Mouse (Mus musculus) midbrain, embryonic 16.5 days (tissue): ENCODE results near the gene Fto. TPM values are rescaled to one million over a fixed set of nuclear protein-coding genes. Genes with fewer than 3 reads are reported as not detected.
A peak's percentile ranks its signal among the peaks of the same experiment; 100 is the strongest.

Source experiments
- ATAC-seq: fragments of 200-750 bp; cut with Nextera tagmentation; 2 replicates; pipeline ENCODE4 v1.8.0; 2017; ENCODE audit warnings: moderate TSS enrichment
- H3K27ac ChIP-seq: fragments of 300-500 bp; sonication (generic); 2 replicates; pipeline ENCODE4 v1.5.1; 2014; ENCODE audit warnings: mild to moderate bottlenecking, low read length, mixed read lengths
- H3K27me3 ChIP-seq: fragments of 300-500 bp; sonication (generic); 2 replicates; pipeline ENCODE4 v1.6.1; 2014; ENCODE audit warnings: low read depth, low read length, mixed read lengths; ENCODE audit not compliant: control insufficient read depth, insufficient read depth
- H3K36me3 ChIP-seq: fragments of 300-500 bp; sonication (generic); 2 replicates; pipeline ENCODE4 v1.6.1; 2014; ENCODE audit warnings: mild to moderate bottlenecking, low read length, moderate library complexity, mixed read lengths; ENCODE audit not compliant: control insufficient read depth, insufficient read depth
- H3K4me1 ChIP-seq: fragments of 300-500 bp; sonication (generic); 2 replicates; pipeline ENCODE4 v1.6.1; 2014; ENCODE audit warnings: mild to moderate bottlenecking, low read length, mixed read lengths; ENCODE audit not compliant: control insufficient read depth, insufficient read depth
- H3K4me2 ChIP-seq: fragments of 300-500 bp; sonication (generic); 2 replicates; pipeline ENCODE4 v1.6.1; 2014; ENCODE audit warnings: mild to moderate bottlenecking, low read length, mixed read lengths
- H3K4me3 ChIP-seq: fragments of 300-500 bp; sonication (generic); 2 replicates; pipeline ENCODE4 v1.5.1; 2014; ENCODE audit warnings: low read depth, mild to moderate bottlenecking, low read length, moderate library complexity, mixed read lengths
- H3K9ac ChIP-seq: fragments of 300-500 bp; sonication (generic); 2 replicates; pipeline ENCODE4 v1.6.1; 2014; ENCODE audit warnings: low read depth, low read length, mixed read lengths
- H3K9me3 ChIP-seq: fragments of 300-500 bp; sonication (generic); replicated peaks from 2 replicates; pipeline ENCODE4 v1.6.1; 2014; ENCODE audit warnings: mild to moderate bottlenecking, low read length, mixed read lengths; ENCODE audit not compliant: control insufficient read depth, poor library complexity, severe bottlenecking
- whole genome bisulfite sequencing: fragments of 180-500 bp; shearing (Covaris S2); extraction: QIAGEN DNeasy Blood & Tissue Kit; methylation state at CpG from one replicate; pipeline ENCODE4 v1.1.7; 2014; 5-methylcytosine and 5-hydroxymethylcytosine counted together
- polyA plus RNA-seq: library from polyadenylated mRNA; unstranded; fragments of >200 nt; fragmentation: Nextera tagmentation; extraction: Ambion mirVana; gene quantifications from 2 replicates; pipeline ENCODE4 v1.2.1, GENCODE M21; 2015

Fto gene
- 171 and 177 TPM in 2 replicates for polyA plus RNA-seq

GRCm38 (mm10) chr8:91312835-91313832 is at the start of gene Fto, which contains the start of gene Rpgrip1l:
TSS of gene Fto (plus strand) at chr8:91313525.
TSS of gene Rpgrip1l (minus strand) at chr8:91313262.
- peak within 1 kb of the TSS; percentile 91 for H3K4me2 ChIP-seq
- no peaks in the 10 kb centered on the region for H3K9me3 ChIP-seq
- H3K36me3 ChIP-seq: no peaks in the 10 kb centered on the region
- no peaks in the 10 kb centered on the region for H3K27me3 ChIP-seq
- peaks cover 29% of the 10 kb centered on the region for H3K4me1 ChIP-seq
- 1% methylated on average over 59 of the region's 59 CpGs for WGBS
- peak within 1 kb of the TSS; percentile 80 for H3K4me3 ChIP-seq
- H3K27ac ChIP-seq: peak within 1 kb of the TSS; percentile 89
- peak within 1 kb of the TSS; percentile 94 for H3K9ac ChIP-seq
- ATAC-seq: peak; percentile 100

- no peaks in the 10 kb centered on the region for H3K9me3 ChIP-seq
- ATAC-seq: no peak
- no peak overlapping the region for H3K9ac ChIP-seq
- no peak overlapping the region for H3K4me2 ChIP-seq
- peaks cover 7% of the 10 kb centered on the region for H3K36me3 ChIP-seq
- no peaks in the 10 kb centered on the region for H3K27me3 ChIP-seq
- 84% methylated on average over 3 of the region's 3 CpGs for WGBS
- no peak overlapping the region for H3K4me3 ChIP-seq
- no peaks in the 10 kb centered on the region for H3K4me1 ChIP-seq
- H3K27ac ChIP-seq: no peak overlapping the region
These were observed 49.4 kb upstream of the Fto start for GRCm38 (mm10) chr8:91263939-91264338.

GRCm38 (mm10) chr8:91264564-91264963 is 48.8 kb upstream of the Fto start:
- H3K27ac ChIP-seq: no peak overlapping the region
- peaks cover 8% of the 10 kb centered on the region for H3K36me3 ChIP-seq
- no peaks in the 10 kb centered on the region for H3K27me3 ChIP-seq
- H3K4me1 ChIP-seq: no peaks in the 10 kb centered on the region
- no peak overlapping the region for H3K4me3 ChIP-seq
- no peak for ATAC-seq
- no peaks in the 10 kb centered on the region for H3K9me3 ChIP-seq
- no peak overlapping the region for H3K4me2 ChIP-seq
- no peak overlapping the region for H3K9ac ChIP-seq

- Histone ChIP-seq H3K36me3 (peaks cover 14% of the 10 kb centered on the region), H3K27me3 (no peaks in the 10 kb centered on the region), H3K4me1 (no peaks in the 10 kb centered on the region), H3K9ac (no peak overlapping the region), H3K4me3 (no peak overlapping the region), H3K9me3 (no peaks in the 10 kb centered on the region), H3K4me2 (no peak overlapping the region), H3K27ac (no peak overlapping the region)
- no peak for ATAC-seq
- WGBS: 83% methylated on average over 2 of the region's 2 CpGs
These were observed 43.9 kb upstream of the Fto start for GRCm38 (mm10) chr8:91269374-91269958.

- H3K27me3 ChIP-seq: no peaks in the 10 kb centered on the region
- peaks cover 10% of the 10 kb centered on the region for H3K36me3 ChIP-seq
- WGBS: 92% methylated on average over 5 of the region's 5 CpGs
- H3K27ac ChIP-seq: no peak overlapping the region
- H3K4me2 ChIP-seq: no peak overlapping the region
- no peak overlapping the region for H3K9ac ChIP-seq
- 0 out of 2 replicates have a peak, but pooled peaks cover 3% of the 10 kb centered on the region for H3K4me1 ChIP-seq
- H3K9me3 ChIP-seq: no peaks in the 10 kb centered on the region
- ATAC-seq: no peak
- H3K4me3 ChIP-seq: no peak overlapping the region
These were observed 39.8 kb upstream of the Fto start for GRCm38 (mm10) chr8:91273493-91273892.

GRCm38 (mm10) chr8:91276337-91276736 is 37.0 kb upstream of the Fto start:
- no peaks in the 10 kb centered on the region for H3K27me3 ChIP-seq
- H3K9me3 ChIP-seq: no peaks in the 10 kb centered on the region
- no peak overlapping the region for H3K27ac ChIP-seq
- 0 out of 2 replicates have a peak, but pooled peaks cover 4% of the 10 kb centered on the region for H3K36me3 ChIP-seq
- 0 out of 2 replicates have a peak, but pooled peaks cover 3% of the 10 kb centered on the region for H3K4me1 ChIP-seq
- 95% methylated on average over 2 of the region's 2 CpGs for whole genome bisulfite sequencing
- no peak overlapping the region for H3K9ac ChIP-seq
- H3K4me3 ChIP-seq: no peak overlapping the region
- no peak for ATAC-seq
- no peak overlapping the region for H3K4me2 ChIP-seq

- H3K9ac ChIP-seq: no peak overlapping the region
- H3K27ac ChIP-seq: no peak overlapping the region
- H3K4me3 ChIP-seq: no peak overlapping the region
- no peak overlapping the region for H3K4me2 ChIP-seq
- no peaks in the 10 kb centered on the region for H3K27me3 ChIP-seq
- H3K36me3 ChIP-seq: 0 out of 2 replicates have a peak, but pooled peaks cover 2% of the 10 kb centered on the region
- WGBS: 52% methylated on average over 5 of the region's 5 CpGs
- ATAC-seq: no peak
- H3K4me1 ChIP-seq: 0 out of 2 replicates have a peak, but pooled peaks cover 3% of the 10 kb centered on the region
- no peaks in the 10 kb centered on the region for H3K9me3 ChIP-seq
These were observed 35.3 kb upstream of the Fto start for GRCm38 (mm10) chr8:91278060-91278459.

- Histone ChIP-seq H3K9ac (no peak overlapping the region), H3K4me2 (no peak overlapping the region), H3K4me1 (0 out of 2 replicates have a peak, but pooled peaks cover 3% of the 10 kb centered on the region), H3K36me3 (no peaks in the 10 kb centered on the region), H3K9me3 (no peaks in the 10 kb centered on the region), H3K27ac (no peak overlapping the region), H3K27me3 (no peaks in the 10 kb centered on the region), H3K4me3 (no peak overlapping the region)
- no peak for ATAC-seq
- 81% methylated on average over 11 of the region's 11 CpGs for WGBS
These were observed 32.7 kb upstream of the Fto start for GRCm38 (mm10) chr8:91280467-91281212.
